Comparison of ENCODE assay signal across 18 mouse cellular contexts in genomic region chr8:122334791-122335490, GRCm38 (mm10). TPM values are rescaled to one million over a fixed set of nuclear protein-coding genes. Genes with fewer than 3 reads are reported as not detected.
A peak's percentile ranks its signal among the peaks of the same experiment; 100 is the strongest.
DNase-seq lines count a peak whose midpoint lies in the region; ATAC-seq and TF ChIP-seq lines count a peak whose summit lies in the region.
"Had no signal": no experiment of that assay in that cellular context is flagged by ENCODE, and none has a peak within 500 bp of the region (broad histone marks: within the 10 kb centered on the region; RNA-seq: fewer than 3 reads in every experiment).

No protein-coding gene starts in this region.

- no peaks in the 10 kb centered on the region for H3K9me3 ChIP-seq in hindbrain, embryonic 10.5 days
- H3K9me3 ChIP-seq in hindbrain, embryonic 11.5 days (ENCODE audit: control insufficient read depth, low read length) = no peaks in the 10 kb centered on the region
- no peaks in the 10 kb centered on the region for H3K9me3 ChIP-seq in embryonic facial prominence, embryonic 15.5 days (replicated peaks)
- no peaks in the 10 kb centered on the region for H3K9me3 ChIP-seq in hindbrain, embryonic 16.5 days (ENCODE audit: control insufficient read depth, low read length)
- no peaks in the 10 kb centered on the region for H3K9me3 ChIP-seq in midbrain, embryonic 14.5 days (ENCODE audit: control insufficient read depth, low read length)
- H3K9me3 ChIP-seq: lung, embryonic 15.5 days had no signal

- intact Hi-C loops in left cerebral cortex, adult 2 months (cut with DNase I) = loop anchor here (5.0 kb wide), 1 partner anchor 358 kb away; no protein-coding TSS in a partner anchor

- WGBS in hindbrain, embryonic 10.5 days = 81% methylated on average over 13 of the region's 13 CpGs
- 81% methylated on average over 13 of the region's 13 CpGs for WGBS in hindbrain, embryonic 11.5 days
- 86% methylated on average over 13 of the region's 13 CpGs for WGBS in embryonic facial prominence, embryonic 15.5 days
- 88% methylated on average over 13 of the region's 13 CpGs for WGBS in hindbrain, embryonic 16.5 days
- 84% methylated on average over 13 of the region's 13 CpGs for WGBS in midbrain, embryonic 14.5 days

- no peak overlapping the region for H3K27ac ChIP-seq in hindbrain, embryonic 10.5 days
- no peak overlapping the region for H3K27ac ChIP-seq in hindbrain, embryonic 11.5 days (ENCODE audit: low read depth, low read length)
- no peak overlapping the region for H3K27ac ChIP-seq in embryonic facial prominence, embryonic 15.5 days (replicated peaks)
- no peak overlapping the region for H3K27ac ChIP-seq in hindbrain, embryonic 16.5 days (ENCODE audit: low read depth, low read length)
- no peak overlapping the region for H3K27ac ChIP-seq in midbrain, embryonic 14.5 days (replicated peaks; ENCODE audit: low read depth, low read length)
- no peak overlapping the region for H3K27ac ChIP-seq in left cerebral cortex, adult 2 months
- H3K27ac ChIP-seq: lung, embryonic 15.5 days had no signal

- peaks cover 83% of the 10 kb centered on the region for H3K27me3 ChIP-seq in hindbrain, embryonic 10.5 days (ENCODE audit: insufficient read depth, poor library complexity, severe bottlenecking)
- H3K27me3 ChIP-seq in hindbrain, embryonic 11.5 days (ENCODE audit: control insufficient read depth, insufficient read depth, low read length) = peaks cover 51% of the 10 kb centered on the region
- peaks cover 52% of the 10 kb centered on the region for H3K27me3 ChIP-seq in embryonic facial prominence, embryonic 15.5 days
- peaks cover 35% of the 10 kb centered on the region for H3K27me3 ChIP-seq in hindbrain, embryonic 16.5 days (replicated peaks; ENCODE audit: control insufficient read depth, insufficient read depth, low read length)
- peaks cover 48% of the 10 kb centered on the region for H3K27me3 ChIP-seq in midbrain, embryonic 14.5 days (ENCODE audit: control insufficient read depth, insufficient read depth, low read length)

- no peak for TF ChIP-seq CTCF in left cerebral cortex, adult 2 months (IDR thresholded peaks at IDR 0.05)

- H3K36me3 ChIP-seq in hindbrain, embryonic 10.5 days = peaks cover 44% of the 10 kb centered on the region
- H3K36me3 ChIP-seq in hindbrain, embryonic 11.5 days (ENCODE audit: control insufficient read depth, insufficient read depth, low read length) = no peaks in the 10 kb centered on the region
- H3K36me3 ChIP-seq in embryonic facial prominence, embryonic 15.5 days = peaks cover 10% of the 10 kb centered on the region; the same call in 1 of the 2 replicates
- no peaks in the 10 kb centered on the region for H3K36me3 ChIP-seq in hindbrain, embryonic 16.5 days (ENCODE audit: control insufficient read depth, insufficient read depth, low read length)
- no peaks in the 10 kb centered on the region for H3K36me3 ChIP-seq in midbrain, embryonic 14.5 days (ENCODE audit: control insufficient read depth, insufficient read depth, low read length)

- no peak for ATAC-seq in hindbrain, embryonic 11.5 days (ENCODE audit: low FRiP score)
- no peak for ATAC-seq in embryonic facial prominence, embryonic 15.5 days (ENCODE audit: insufficient number of reproducible peaks, low FRiP score, low TSS enrichment, low read depth)
- ATAC-seq in hindbrain, embryonic 16.5 days = no peak
- ATAC-seq in midbrain, embryonic 14.5 days (ENCODE audit: low FRiP score, low TSS enrichment) = no peak
- no peak for ATAC-seq in frontal cortex, adult (ENCODE audit: low TSS enrichment)

- no peak overlapping the region for H3K4me2 ChIP-seq in hindbrain, embryonic 11.5 days (replicated peaks; ENCODE audit: low read depth, low read length)
- H3K4me2 ChIP-seq in embryonic facial prominence, embryonic 15.5 days (replicated peaks) = no peak overlapping the region; the same call in 1 of the 2 replicates
- peak overlapping the region; percentile 80; the same call in 1 of the 2 replicates for H3K4me2 ChIP-seq in hindbrain, embryonic 16.5 days (ENCODE audit: low read length)
- peak overlapping the region; percentile 82 for H3K4me2 ChIP-seq in midbrain, embryonic 14.5 days (ENCODE audit: low read length)

- peak overlapping the region; percentile 66; the same call in 1 of the 2 replicates for H3K4me3 ChIP-seq in hindbrain, embryonic 10.5 days
- H3K4me3 ChIP-seq in hindbrain, embryonic 11.5 days (ENCODE audit: low read depth, low read length) = no peak overlapping the region
- H3K4me3 ChIP-seq in embryonic facial prominence, embryonic 15.5 days (replicated peaks) = 0 out of 2 replicates have a peak overlapping the region, but pooled peaks have one; percentile 52
- H3K4me3 ChIP-seq in hindbrain, embryonic 16.5 days (ENCODE audit: low read length) = no peak overlapping the region
- H3K4me3 ChIP-seq in midbrain, embryonic 14.5 days (replicated peaks; ENCODE audit: low read depth, low read length) = 0 out of 2 replicates have a peak overlapping the region, but pooled peaks have one; percentile 49
- H3K4me3 ChIP-seq in left cerebral cortex, adult 2 months = no peak overlapping the region

- H3K9ac ChIP-seq in hindbrain, embryonic 11.5 days (ENCODE audit: low read depth, low read length) = no peak overlapping the region
- no peak overlapping the region for H3K9ac ChIP-seq in embryonic facial prominence, embryonic 15.5 days
- H3K9ac ChIP-seq in hindbrain, embryonic 16.5 days (ENCODE audit: low read depth, low read length) = no peak overlapping the region
- peak overlapping the region; percentile 48; the same call in 1 of the 2 replicates for H3K9ac ChIP-seq in midbrain, embryonic 14.5 days (replicated peaks; ENCODE audit: low read length)

- DNase-seq in hindbrain, embryonic 10.5 days (ENCODE audit: low spot score) = no peak
- no peak for DNase-seq in hindbrain, embryonic 11.5 days (ENCODE audit: low spot score)
- DNase-seq in midbrain, embryonic 14.5 days = no peak
- DNase-seq in left cerebral cortex, adult 2 months (ENCODE audit: extremely low spot score in 1 of 2, low spot score in 2 of 2) = no peak
- DNase-seq in left cerebral cortex, adult 11 months (ENCODE audit: low spot score) = no peak
- DNase-seq: cerebellum, adult 9-10 months; embryo, embryonic 11 days; layer of hippocampus, adult 9-11 months; left cerebral cortex, postnatal 4 days had no signal

- peaks cover 52% of the 10 kb centered on the region for H3K4me1 ChIP-seq in hindbrain, embryonic 10.5 days (replicated peaks)
- H3K4me1 ChIP-seq in hindbrain, embryonic 11.5 days (replicated peaks; ENCODE audit: control insufficient read depth, insufficient read depth, low read length) = peaks cover 7% of the 10 kb centered on the region; the same call in 1 of the 2 replicates
- H3K4me1 ChIP-seq in embryonic facial prominence, embryonic 15.5 days = peaks cover 29% of the 10 kb centered on the region
- peaks cover 13% of the 10 kb centered on the region for H3K4me1 ChIP-seq in hindbrain, embryonic 16.5 days (ENCODE audit: control insufficient read depth, insufficient read depth, low read depth, low read length)
- H3K4me1 ChIP-seq in midbrain, embryonic 14.5 days (ENCODE audit: control insufficient read depth, insufficient read depth, low read length) = peaks cover 18% of the 10 kb centered on the region; the same call in 1 of the 2 replicates

RNA-seq across cellular contexts. Expression of gene Trhr2, which starts 25.6 kb away (rescaled TPM):
- not detected in 2 replicates for polyA plus RNA-seq in hindbrain, embryonic 10.5 days (2016; fragmentation: Nextera tagmentation; extraction: Ambion mirVana)
- 0.11 and 0.25 TPM in 2 replicates for polyA plus RNA-seq in hindbrain, embryonic 11.5 days (2014; fragmentation: Nextera tagmentation; extraction: Ambion mirVana)
- 0.12 and 0.20 TPM in 2 replicates for polyA plus RNA-seq in embryonic facial prominence, embryonic 15.5 days (2015; fragmentation: Nextera tagmentation; extraction: Ambion mirVana)
- 0.39 and 0.60 TPM in 2 replicates for polyA plus RNA-seq in hindbrain, embryonic 16.5 days (2015; fragmentation: Nextera tagmentation; extraction: Ambion mirVana)
- polyA plus RNA-seq in midbrain, embryonic 14.5 days (2014; fragmentation: Nextera tagmentation; extraction: Ambion mirVana) = not detected in 2 replicates
- total RNA-seq in left cerebral cortex, adult 2 months (2021) = 10 to 100 TPM in 1 of 2 experiments, 1 to 10 TPM in 1; 7.1 to 11.4 TPM
- total RNA-seq: ES-E14; megakaryocyte-erythroid progenitor cell, adult 5-6 weeks had no signal
- polyA plus RNA-seq: gonadal fat pad, adult 2 months; heart, postnatal 0 days; lung, embryonic 15.5 days; thymus, postnatal 0 days had no signal

RNA-seq across cellular contexts. Expression of gene Zc3h18, which starts 41.5 kb away (rescaled TPM):
- 67.6 and 75.0 TPM in 2 replicates for polyA plus RNA-seq in hindbrain, embryonic 10.5 days (2016; fragmentation: Nextera tagmentation; extraction: Ambion mirVana)
- 38.4 and 38.6 TPM in 2 replicates for polyA plus RNA-seq in hindbrain, embryonic 11.5 days (2014; fragmentation: Nextera tagmentation; extraction: Ambion mirVana)
- polyA plus RNA-seq in embryonic facial prominence, embryonic 15.5 days (2015; fragmentation: Nextera tagmentation; extraction: Ambion mirVana) = 48.2 and 49.7 TPM in 2 replicates
- polyA plus RNA-seq in hindbrain, embryonic 16.5 days (2015; fragmentation: Nextera tagmentation; extraction: Ambion mirVana) = 28.8 and 31.8 TPM in 2 replicates
- 22.4 and 27.9 TPM in 2 replicates for polyA plus RNA-seq in midbrain, embryonic 14.5 days (2014; fragmentation: Nextera tagmentation; extraction: Ambion mirVana)
- 10 to 100 TPM; 42.3 to 45.0 TPM for total RNA-seq in left cerebral cortex, adult 2 months (2021)

RNA-seq across cellular contexts. Expression of gene Zfpm1, which starts 53.0 kb away (rescaled TPM):
- 1.6 and 2.4 TPM in 2 replicates for polyA plus RNA-seq in hindbrain, embryonic 10.5 days (2016; fragmentation: Nextera tagmentation; extraction: Ambion mirVana)
- 1.6 and 1.9 TPM in 2 replicates for polyA plus RNA-seq in hindbrain, embryonic 11.5 days (2014; fragmentation: Nextera tagmentation; extraction: Ambion mirVana)
- polyA plus RNA-seq in embryonic facial prominence, embryonic 15.5 days (2015; fragmentation: Nextera tagmentation; extraction: Ambion mirVana) = 1.4 and 1.6 TPM in 2 replicates
- 0.75 and 1.2 TPM in 2 replicates for polyA plus RNA-seq in hindbrain, embryonic 16.5 days (2015; fragmentation: Nextera tagmentation; extraction: Ambion mirVana)
- polyA plus RNA-seq in midbrain, embryonic 14.5 days (2014; fragmentation: Nextera tagmentation; extraction: Ambion mirVana) = 2.3 TPM in 2 replicates
- total RNA-seq in left cerebral cortex, adult 2 months (2021) = 10 to 100 TPM; 39.5 to 42.1 TPM

Comparison
In these comparisons a context has a peak if more than half of its experiments do, and no peak if none do; other contexts are left out.
1. H3K4me3 ChIP-seq: peak in hindbrain, embryonic 10.5 days (single experiment), embryonic facial prominence, embryonic 15.5 days (single experiment) and midbrain, embryonic 14.5 days (single experiment); none in hindbrain, embryonic 11.5 days (single experiment), hindbrain, embryonic 16.5 days (single experiment) and left cerebral cortex, adult 2 months (single experiment).
2. H3K4me2 ChIP-seq: peak in hindbrain, embryonic 16.5 days (single experiment) and midbrain, embryonic 14.5 days (single experiment); none in hindbrain, embryonic 11.5 days (single experiment) and embryonic facial prominence, embryonic 15.5 days (single experiment).